Mouse (Mus musculus) kidney, postnatal 0 days (tissue): Measurements from ENCODE around the gene Rxfp4. TPM values are rescaled to one million over a fixed set of nuclear protein-coding genes. Genes with fewer than 3 reads are reported as not detected.

Experiments
- ATAC-seq: fragments of 200-750 bp; cut with Nextera tagmentation; replicated peaks from 2 replicates; pipeline ENCODE4 v1.8.0; 2017; ENCODE audit warnings: low read depth, moderate number of reproducible peaks, moderate TSS enrichment, moderate library complexity; ENCODE audit not compliant: low FRiP score
- DNase-seq: peaks from one replicate; pipeline ENCODE4 v3.0.0-alpha.2; 2016; ENCODE audit warnings: low spot score
- H3K27ac ChIP-seq: fragments of 300-500 bp; sonication (generic); 2 replicates; pipeline ENCODE4 v1.5.1; 2014; ENCODE audit warnings: mild to moderate bottlenecking
- H3K27me3 ChIP-seq: fragments of 300-500 bp; sonication (generic); 2 replicates; pipeline ENCODE4 v1.6.1; 2014; ENCODE audit warnings: low read length, mixed read lengths; ENCODE audit not compliant: insufficient read depth
- H3K36me3 ChIP-seq: fragments of 300-500 bp; sonication (generic); 2 replicates; pipeline ENCODE4 v1.6.1; 2014; ENCODE audit warnings: low read length, mixed read lengths; ENCODE audit not compliant: insufficient read depth
- H3K4me1 ChIP-seq: fragments of 300-500 bp; sonication (generic); replicated peaks from 2 replicates; pipeline ENCODE4 v1.6.1; 2014; ENCODE audit warnings: antibody characterized with exemption, low read length, mixed read lengths; ENCODE audit not compliant: insufficient read depth
- H3K4me2 ChIP-seq: fragments of 300-500 bp; sonication (generic); 2 replicates; pipeline ENCODE4 v1.6.1; 2014; ENCODE audit warnings: mild to moderate bottlenecking, low read length, moderate library complexity, mixed read lengths
- H3K4me3 ChIP-seq: fragments of 300-500 bp; sonication (generic); replicated peaks from 2 replicates; pipeline ENCODE4 v1.5.1; 2014; ENCODE audit warnings: low read depth, low read length
- H3K9ac ChIP-seq: fragments of 300-500 bp; sonication (generic); 2 replicates; pipeline ENCODE4 v1.6.1; 2014; ENCODE audit warnings: low read depth, low read length
- H3K9me3 ChIP-seq: fragments of 300-500 bp; sonication (generic); replicated peaks from 2 replicates; pipeline ENCODE4 v1.6.1; 2016; ENCODE audit warnings: low read length, inconsistent platforms, mixed read lengths
- CTCF ChIP-seq: IDR thresholded peaks from 2 replicates; pipeline ENCODE4 v1.5.1; 2016; ENCODE audit warnings: antibody characterized with exemption, low read depth, mild to moderate bottlenecking, moderate library complexity
- whole genome bisulfite sequencing: fragments of 180-500 bp; shearing (Covaris S2); extraction: QIAGEN DNeasy Blood & Tissue Kit; methylation state at CpG from one replicate; pipeline ENCODE4 v1.1.7; 2014; 5-methylcytosine and 5-hydroxymethylcytosine counted together
- polyA plus RNA-seq: library from polyadenylated mRNA; unstranded; fragments of >200 nt; fragmentation: Nextera tagmentation; extraction: Ambion mirVana; gene quantifications from 2 replicates; pipeline ENCODE4 v1.2.1, GENCODE M21; 2015

Gene Rxfp4
- polyA plus RNA-seq, 1 experiment from 2014 or later, result not detected

DNA sequence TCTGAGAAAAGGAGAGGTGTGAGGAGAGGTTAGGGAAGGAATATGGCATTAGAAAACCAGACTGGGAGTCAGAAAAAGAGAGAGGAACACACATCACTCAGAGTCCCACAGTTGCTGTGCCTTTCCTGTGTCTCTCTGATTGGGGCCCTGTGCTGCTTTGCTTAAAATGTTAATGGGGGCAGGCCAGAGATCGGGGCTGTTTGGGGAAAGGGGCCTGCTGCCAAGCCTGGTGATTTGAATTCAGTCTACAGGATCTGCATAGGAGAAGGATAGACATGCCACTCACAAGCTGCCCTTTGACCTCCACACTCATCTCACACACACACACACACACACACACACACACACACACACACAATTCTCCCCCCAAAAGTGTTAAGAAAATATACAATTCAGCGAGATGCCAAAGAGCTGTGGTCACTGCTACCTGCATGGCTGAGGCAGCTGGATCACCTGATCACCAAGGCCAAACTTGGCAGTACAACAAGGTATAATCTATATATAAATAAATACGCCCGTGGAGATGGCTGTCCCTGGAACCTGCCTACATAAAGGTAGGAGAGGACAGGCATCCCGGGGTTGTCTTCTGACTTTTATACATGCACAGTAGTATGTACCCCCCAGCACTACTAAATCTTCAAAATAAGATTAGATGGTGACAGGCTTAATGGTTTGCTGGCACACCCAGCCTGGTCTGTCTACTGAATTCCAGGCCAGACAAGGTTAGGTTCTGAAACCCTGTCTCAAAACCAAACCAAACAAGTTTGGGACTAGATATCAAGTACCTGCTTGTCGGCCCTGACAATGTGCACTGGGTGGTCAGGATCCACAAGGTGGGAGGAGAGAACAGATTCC, 801 bp upstream of the Rxfp4 start:
- no peaks in the 10 kb centered on the region for H3K4me1 ChIP-seq
- TF ChIP-seq CTCF, result no peak
- no peak overlapping the region for H3K9ac ChIP-seq
- DNase-seq (no peak), ATAC-seq (no peak)
- no peaks in the 10 kb centered on the region for H3K9me3 ChIP-seq
- no peaks in the 10 kb centered on the region for H3K27me3 ChIP-seq
- no peak overlapping the region for H3K4me2 ChIP-seq
- H3K4me3 ChIP-seq, result no peak overlapping the region
- no peaks in the 10 kb centered on the region for H3K36me3 ChIP-seq
- no peak overlapping the region for H3K27ac ChIP-seq
- WGBS, result 73% methylated on average over 6 of the region's 6 CpGs

- H3K9ac ChIP-seq, result no peak overlapping the region
- no peaks in the 10 kb centered on the region for H3K9me3 ChIP-seq
- H3K27ac ChIP-seq, result no peak overlapping the region
- no peak for DNase-seq
- no peaks in the 10 kb centered on the region for H3K4me1 ChIP-seq
- H3K4me3 ChIP-seq, result no peak overlapping the region
- H3K4me2 ChIP-seq, result no peak overlapping the region
- no peaks in the 10 kb centered on the region for H3K27me3 ChIP-seq
- H3K36me3 ChIP-seq, result peaks cover 17% of the 10 kb centered on the region
- no peak for ATAC-seq
- TF ChIP-seq CTCF, result no peak
- 65% methylated on average over 18 of the region's 18 CpGs for WGBS
These were observed 998 bp downstream of the Rxfp4 start for GRCm38 (mm10) chr3:88651669-88652618.

GRCm38 (mm10) chr3:88650713-88651504, 2.0 kb downstream of the Rxfp4 start:
- WGBS, result 63% methylated on average over 13 of the region's 13 CpGs
- peaks cover 27% of the 10 kb centered on the region for H3K36me3 ChIP-seq
- no peak for DNase-seq
- no peaks in the 10 kb centered on the region for H3K9me3 ChIP-seq
- H3K4me3 ChIP-seq, result no peak overlapping the region
- no peaks in the 10 kb centered on the region for H3K27me3 ChIP-seq
- no peak overlapping the region for H3K4me2 ChIP-seq
- H3K4me1 ChIP-seq, result no peaks in the 10 kb centered on the region
- H3K9ac ChIP-seq, result no peak overlapping the region
- no peak for TF ChIP-seq CTCF
- ATAC-seq, result no peak
- no peak overlapping the region for H3K27ac ChIP-seq

DNA sequence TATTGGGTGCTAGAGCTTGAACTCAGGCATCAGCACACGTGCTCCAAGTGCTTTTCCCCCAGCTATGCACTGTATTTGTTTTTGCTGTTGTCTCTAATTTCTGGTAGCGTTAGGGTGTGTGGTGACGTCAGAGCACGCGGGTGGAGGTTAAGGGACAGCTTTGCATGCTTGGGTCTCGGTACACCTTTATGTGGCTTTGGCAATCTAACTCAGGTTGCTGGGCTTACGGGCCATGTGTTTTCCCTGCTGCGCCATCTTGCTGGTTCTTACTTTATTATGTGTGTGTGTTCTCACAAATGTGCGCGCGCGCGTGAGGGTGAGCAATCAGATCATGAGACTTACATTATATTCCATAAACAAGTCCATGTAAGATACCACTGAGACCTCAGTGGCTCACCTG, 3.0 kb downstream of the Rxfp4 start:
- H3K27me3 ChIP-seq, result no peaks in the 10 kb centered on the region
- H3K27ac ChIP-seq, result no peak overlapping the region
- DNase-seq (no peak), ATAC-seq (no peak)
- no peaks in the 10 kb centered on the region for H3K9me3 ChIP-seq
- WGBS, result 92% methylated on average over 13 of the region's 13 CpGs
- no peak for TF ChIP-seq CTCF
- H3K9ac ChIP-seq, result no peak overlapping the region
- H3K4me3 ChIP-seq, result no peak overlapping the region
- H3K4me1 ChIP-seq, result no peaks in the 10 kb centered on the region
- H3K36me3 ChIP-seq, result peaks cover 33% of the 10 kb centered on the region
- no peak overlapping the region for H3K4me2 ChIP-seq

GRCm38 (mm10) chr3:88649186-88649585, 3.8 kb downstream of the Rxfp4 start:
- no peaks in the 10 kb centered on the region for H3K9me3 ChIP-seq
- H3K4me3 ChIP-seq, result no peak overlapping the region
- 76% methylated on average over 10 of the region's 10 CpGs for WGBS
- H3K4me1 ChIP-seq, result no peaks in the 10 kb centered on the region
- DNase-seq (no peak), ATAC-seq (no peak)
- H3K27me3 ChIP-seq, result no peaks in the 10 kb centered on the region
- H3K27ac ChIP-seq, result no peak overlapping the region
- no peak overlapping the region for H3K9ac ChIP-seq
- no peak for TF ChIP-seq CTCF
- peaks cover 33% of the 10 kb centered on the region for H3K36me3 ChIP-seq
- no peak overlapping the region for H3K4me2 ChIP-seq
